Mouse (Mus musculus) cortical plate, adult 2 months (tissue): ENCODE results near the gene Zbp1.

Source experiments
- CTCF ChIP-seq: fragments of 200-500 bp; IDR thresholded peaks from 2 replicates; pipeline ENCODE4 v1.5.1; 2011; ENCODE audit warnings: mild to moderate bottlenecking, control low read depth, low read length; ENCODE audit not compliant: insufficient read depth; ENCODE audit errors: extremely low read depth
- POLR2A ChIP-seq: fragments of 200-500 bp; IDR thresholded peaks from 2 replicates; pipeline ENCODE4 v1.6.1; 2011; ENCODE audit warnings: mild to moderate bottlenecking, low read length, control low read depth; ENCODE audit not compliant: insufficient read depth; ENCODE audit errors: extremely low read depth

- TF ChIP-seq CTCF, result no peak
- no peak for TF ChIP-seq POLR2A
These were observed 38.7 kb downstream of the Zbp1 start for GRCm38 (mm10) chr2:173180026-173180425.
